Mouse (Mus musculus) duodenum, adult 2 months (tissue): Measurements from ENCODE around the gene Nbl1. TPM values are rescaled to one million over a fixed set of nuclear protein-coding genes. Genes with fewer than 3 reads are reported as not detected.

Experiments used
- polyA plus RNA-seq: library from polyadenylated mRNA; depleted of rRNA; stranded (reverse); fragments of >200 nt; gene quantifications from 2 replicates; pipeline ENCODE4 v1.2.3, GENCODE M21; 2012; ENCODE audit warnings: low replicate concordance; rRNA removed

Gene Nbl1
- polyA plus RNA-seq = 125 and 184 TPM in 2 replicates

GRCm38 (mm10) chr4:139092356-139093195, at the start of gene Nbl1:
Gene Nbl1 (minus strand): TSS chr4:139092993.

GRCm38 (mm10) chr4:139130701-139131549, 38.1 kb upstream of the Nbl1 start, which contains the start of gene Minos1:
Gene Minos1 (minus strand): TSS chr4:139131113.

GRCm38 (mm10) chr4:139075041-139075711, 17.6 kb downstream of the Nbl1 start, which contains the start of gene Htr6:
Gene Htr6 (minus strand): TSS chr4:139075570.

Other genes starting within 250 kb of the Nbl1 start
- 4.6 and 9.2 TPM in 2 replicates for gene Pla2g5, start 229.5 kb downstream of the Nbl1 start, polyA plus RNA-seq
- gene Gm13030, start 219.0 kb downstream of the Nbl1 start, polyA plus RNA-seq = not detected in 2 replicates
- gene Pla2g2e, start 215.1 kb downstream of the Nbl1 start, polyA plus RNA-seq = 1.1 TPM in 2 replicates
- gene Otud3, start 179.0 kb downstream of the Nbl1 start, polyA plus RNA-seq = 4.5 and 7.6 TPM in 2 replicates
- 398 and 463 TPM in 2 replicates for gene Rnf186, start 125.9 kb downstream of the Nbl1 start, polyA plus RNA-seq
- 36.4 and 36.5 TPM in 2 replicates for gene Tmco4, start 120.1 kb downstream of the Nbl1 start, polyA plus RNA-seq
- 1.2 and 3.3 TPM in 2 replicates for gene Htr6, start 17.4 kb downstream of the Nbl1 start, polyA plus RNA-seq
- gene Minos1, start 38.1 kb upstream of the Nbl1 start, polyA plus RNA-seq = 21.5 and 48.2 TPM in 2 replicates
- 90.5 and 258 TPM in 2 replicates for gene Capzb, start 99.9 kb upstream of the Nbl1 start, polyA plus RNA-seq
- 36.9 and 60.6 TPM in 2 replicates for gene Pqlc2, start 217.7 kb upstream of the Nbl1 start, polyA plus RNA-seq
- gene Akr7a5, start 217.8 kb upstream of the Nbl1 start, polyA plus RNA-seq = 172 and 409 TPM in 2 replicates